Mouse (Mus musculus): Measurements from ENCODE around the gene Mllt1.

DNA sequence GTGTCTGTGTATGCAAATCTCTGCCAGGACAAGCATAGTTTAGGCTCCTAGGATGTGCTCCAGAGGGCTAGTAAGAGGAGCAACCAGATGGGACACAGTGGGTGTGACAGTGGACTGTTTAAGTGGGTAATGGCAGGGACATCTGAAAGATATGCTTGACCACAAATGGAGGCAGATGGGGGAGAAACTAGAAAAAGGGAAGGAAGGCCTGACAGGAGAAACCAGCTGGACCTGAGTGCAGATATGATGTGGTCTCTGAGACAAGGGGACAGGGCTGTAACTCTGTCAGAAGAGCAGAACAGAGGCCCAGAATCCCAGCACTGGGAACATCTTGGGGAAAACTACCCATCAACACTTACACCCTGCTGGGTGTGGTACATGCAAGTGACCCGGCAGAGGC, 5.7 kb downstream of the Mllt1 start:
- no peak for TF ChIP-seq CTCF (IDR thresholded peaks at IDR 0.05; ENCODE audit: borderline replicate concordance, extremely low read depth, insufficient read depth, insufficient read length)
- no peak for TF ChIP-seq POLR2A (IDR thresholded peaks at IDR 0.05; ENCODE audit: borderline replicate concordance, extremely low read depth, insufficient read depth, insufficient read length, poor library complexity, severe bottlenecking)

Data from brain, embryonic 14.5 days (tissue).